ENCODE assay signal across 9 mouse cellular contexts in genomic region chr3:75861677-75862076, GRCm38 (mm10).
DNase-seq lines count a peak whose midpoint lies in the region; ATAC-seq and TF ChIP-seq lines count a peak whose summit lies in the region.
"Had no signal": no experiment of that assay in that cellular context is flagged by ENCODE, and none has a peak within 500 bp of the region (broad histone marks: within the 10 kb centered on the region; RNA-seq: fewer than 3 reads in every experiment).

No protein-coding gene starts in this region.

- no peak overlapping the region for H3K9ac ChIP-seq in kidney, embryonic 16.5 days (replicated peaks; ENCODE audit: low read length)
- H3K9ac ChIP-seq: hindbrain, embryonic 15.5 days had no signal

- no peak for TF ChIP-seq POLR2A in kidney, adult 2 months (IDR thresholded peaks at IDR 0.05; ENCODE audit: low read depth, low read length)

- no peaks in the 10 kb centered on the region for H3K9me3 ChIP-seq in kidney, embryonic 16.5 days (ENCODE audit: low read length)
- H3K9me3 ChIP-seq in limb, embryonic 10.5 days (replicated peaks) = no peaks in the 10 kb centered on the region
- H3K9me3 ChIP-seq: hindbrain, embryonic 15.5 days had no signal

- no peaks in the 10 kb centered on the region for H3K4me1 ChIP-seq in kidney, adult 2 months (ENCODE audit: control insufficient read depth, insufficient read depth, low read length)
- 0 out of 2 replicates have a peak, but pooled peaks cover 3% of the 10 kb centered on the region for H3K4me1 ChIP-seq in kidney, embryonic 16.5 days (ENCODE audit: insufficient read depth, low read length)
- no peaks in the 10 kb centered on the region for H3K4me1 ChIP-seq in limb, embryonic 10.5 days
- H3K4me1 ChIP-seq: hindbrain, embryonic 15.5 days had no signal

- peak; percentile 42 for DNase-seq in kidney, adult 2 months
- peak; percentile 61 for DNase-seq in NIH3T3 (ENCODE audit: low read depth)
- DNase-seq in embryo, embryonic 9.5 days (ENCODE audit: extremely low spot score) = peak; percentile 37
- DNase-seq in limb, embryonic 10.5 days (ENCODE audit: low spot score) = peak; percentile 57
- peak; percentile 11 for DNase-seq in skeletal muscle tissue, adult 2 months (ENCODE audit: low read depth, low spot score)
- no peak for DNase-seq in layer of hippocampus, adult 9-10 months (ENCODE audit: low spot score)

- TF ChIP-seq CTCF in kidney, adult 2 months (conservative IDR thresholded peaks at IDR 0.05; ENCODE audit: insufficient read depth, insufficient read length, low read depth, low read length) = peak; percentile 81

- 37% methylated on average over 4 of the region's 4 CpGs for WGBS in kidney, adult 2 months
- 37% methylated on average over 4 of the region's 4 CpGs for WGBS in kidney, embryonic 16.5 days
- 30% methylated on average over 4 of the region's 4 CpGs for WGBS in limb, embryonic 10.5 days

- no peak for ATAC-seq in kidney, embryonic 16.5 days (ENCODE audit: low FRiP score, low TSS enrichment)
- ATAC-seq in CD4-positive, CD25-positive, alpha-beta regulatory T cell, adult 4 months = peak; percentile 74

- H3K36me3 ChIP-seq in kidney, adult 2 months (ENCODE audit: control insufficient read depth, insufficient read depth, low read length) = no peaks in the 10 kb centered on the region
- no peaks in the 10 kb centered on the region for H3K36me3 ChIP-seq in kidney, embryonic 16.5 days (ENCODE audit: insufficient read depth, low read length)
- no peaks in the 10 kb centered on the region for H3K36me3 ChIP-seq in limb, embryonic 10.5 days
- H3K36me3 ChIP-seq: hindbrain, embryonic 15.5 days had no signal

- no peak overlapping the region for H3K4me2 ChIP-seq in kidney, embryonic 16.5 days (replicated peaks; ENCODE audit: low read depth, low read length)
- H3K4me2 ChIP-seq: hindbrain, embryonic 15.5 days had no signal

- no peak overlapping the region for H3K4me3 ChIP-seq in kidney, adult 2 months (ENCODE audit: insufficient read depth, low read depth, low read length)
- no peak overlapping the region for H3K4me3 ChIP-seq in kidney, embryonic 16.5 days (ENCODE audit: low read length)
- H3K4me3 ChIP-seq in limb, embryonic 10.5 days = no peak overlapping the region
- H3K4me3 ChIP-seq: hindbrain, embryonic 15.5 days had no signal

- no peaks in the 10 kb centered on the region for H3K27me3 ChIP-seq in kidney, adult 2 months (replicated peaks; ENCODE audit: control insufficient read depth, insufficient read depth, low read length)
- no peaks in the 10 kb centered on the region for H3K27me3 ChIP-seq in kidney, embryonic 16.5 days (ENCODE audit: insufficient read depth, low read length)
- no peaks in the 10 kb centered on the region for H3K27me3 ChIP-seq in limb, embryonic 10.5 days (ENCODE audit: low read depth, poor library complexity, severe bottlenecking)
- H3K27me3 ChIP-seq: hindbrain, embryonic 15.5 days had no signal

- H3K27ac ChIP-seq in kidney, adult 2 months (ENCODE audit: insufficient read depth, low read depth, low read length) = no peak overlapping the region
- H3K27ac ChIP-seq in kidney, embryonic 16.5 days (ENCODE audit: low read length) = no peak overlapping the region
- H3K27ac ChIP-seq in limb, embryonic 10.5 days = no peak overlapping the region
- H3K27ac ChIP-seq: hindbrain, embryonic 15.5 days had no signal
